Mouse (Mus musculus) stomach, adult 2 months (tissue): ENCODE results near the gene Vmn1r75. TPM values are rescaled to one million over a fixed set of nuclear protein-coding genes. Genes with fewer than 3 reads are reported as not detected.

Source experiments
- polyA plus RNA-seq: library from polyadenylated mRNA; depleted of rRNA; stranded (reverse); fragments of >200 nt; gene quantifications from 2 replicates; pipeline ENCODE4 v1.2.3, GENCODE M21; 2012; rRNA removed

The Vmn1r75 gene
- not detected in 2 replicates for polyA plus RNA-seq

DNA sequence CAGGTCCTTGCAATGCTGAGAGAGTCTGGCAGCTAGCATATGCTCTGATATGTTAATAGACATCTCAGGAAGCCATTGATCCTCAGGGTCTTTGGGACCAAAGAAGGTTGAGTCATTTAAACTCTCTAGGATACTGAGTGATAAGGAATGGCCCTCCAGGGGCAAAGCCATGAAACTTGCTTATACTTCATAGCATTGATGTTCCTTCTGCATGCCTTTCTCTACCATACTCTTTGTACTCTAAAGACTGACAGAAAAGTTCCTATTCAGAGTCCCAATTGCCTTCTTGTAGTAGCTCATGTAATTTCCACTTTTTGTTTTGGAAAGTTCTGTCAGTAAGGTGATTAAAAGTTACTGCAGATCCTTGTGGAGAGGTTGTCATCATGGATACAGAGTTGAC lies at the start of gene Vmn1r75:
Gene Vmn1r75, plus strand, starts transcription at position 301 of the 400 bp plus-strand sequence.

GRCm38 (mm10) chr7:11833680-11834079 lies 40.8 kb upstream of the Vmn1r75 start, which contains the start of gene Vmn1r74:
Vmn1r74 (plus strand) TSS chr7:11833980.

Other genes with a start within 250 kb of the Vmn1r75 start
- gene Vmn1r72, start 194.5 kb upstream of the Vmn1r75 start, polyA plus RNA-seq: not detected in 2 replicates
- not detected in 2 replicates for gene Vmn1r73, start 144.4 kb upstream of the Vmn1r75 start, polyA plus RNA-seq
- not detected in 2 replicates for gene Vmn1r74, start 40.6 kb upstream of the Vmn1r75 start, polyA plus RNA-seq
- not detected in 2 replicates for gene Vmn1r76, start 63.6 kb downstream of the Vmn1r75 start, polyA plus RNA-seq
- not detected in 2 replicates for gene Vmn1r77, start 162.1 kb downstream of the Vmn1r75 start, polyA plus RNA-seq